Mouse (Mus musculus): ENCODE data around the gene 6430548M08Rik.
A peak's percentile ranks its signal among the peaks of the same experiment; 100 is the strongest.

The 6430548M08Rik gene

DNA sequence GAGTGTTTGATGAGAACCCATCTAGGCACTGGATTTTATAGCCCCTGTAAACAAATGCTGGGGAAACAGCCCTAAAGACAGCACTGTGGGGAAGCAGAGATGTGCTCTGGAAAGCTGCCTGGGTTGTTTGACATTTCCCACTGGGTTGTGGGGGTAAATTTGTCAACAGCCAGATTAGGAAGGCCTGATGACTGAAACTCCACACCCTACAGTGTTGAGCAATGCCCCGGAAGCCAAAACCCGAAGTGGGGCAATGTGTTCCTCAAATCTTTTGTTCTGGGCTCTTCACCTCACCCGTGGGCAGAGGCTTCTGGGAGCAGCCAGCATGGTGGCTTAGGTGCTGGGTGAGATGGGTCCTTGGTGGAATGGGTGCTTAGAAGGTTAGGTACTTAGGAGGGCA lies 4.8 kb upstream of the 6430548M08Rik start:
- peak; percentile 41 for DNase-seq (ENCODE audit: low spot score)

DNA sequence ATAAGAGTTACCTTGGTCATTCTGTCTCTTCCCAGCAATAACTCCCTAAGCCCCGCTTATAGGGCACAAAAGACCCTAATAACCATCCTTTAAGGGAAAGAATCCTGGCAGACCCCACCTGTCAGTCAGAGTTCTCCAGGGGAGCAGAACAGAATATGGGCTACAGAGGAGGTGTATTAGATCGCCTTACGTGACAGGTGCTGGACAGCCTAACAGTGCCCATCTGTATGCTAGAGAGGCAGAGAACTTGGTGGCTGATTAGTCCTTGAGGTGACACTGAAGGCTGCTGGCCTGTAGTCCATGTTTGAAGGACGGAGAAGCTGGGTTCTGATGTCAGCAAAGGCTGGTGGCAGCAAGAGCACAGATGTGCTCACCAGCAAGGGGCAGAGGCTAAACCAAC lies 3.0 kb upstream of the 6430548M08Rik start:
- DNase-seq (ENCODE audit: low spot score): no peak

GRCm38 (mm10) chr8:120111382-120111781 lies 2.6 kb upstream of the 6430548M08Rik start:
- no peak for DNase-seq (ENCODE audit: low spot score)

GRCm38 (mm10) chr8:120112535-120112934 lies 1.4 kb upstream of the 6430548M08Rik start:
- no peak for DNase-seq (ENCODE audit: low spot score)

DNA sequence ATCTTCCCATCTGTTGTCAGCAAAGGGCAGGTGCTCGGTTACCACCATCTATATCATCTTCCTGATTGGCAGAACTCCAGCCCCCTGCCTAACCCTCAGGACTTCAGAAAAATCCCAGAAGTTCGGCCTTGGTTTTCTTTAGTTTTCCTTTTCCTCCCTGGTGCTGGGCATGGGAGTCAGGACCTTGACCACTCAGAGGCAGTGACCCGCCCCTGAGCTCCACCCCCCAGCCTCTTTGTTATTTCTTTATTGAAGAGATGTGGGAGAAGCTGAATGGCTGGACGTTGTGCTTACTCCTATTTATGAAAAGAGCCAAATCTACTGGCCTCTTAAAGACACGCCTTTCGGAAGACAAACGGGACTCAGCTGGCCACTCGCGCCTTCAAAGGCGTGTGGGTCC lies 646 bp upstream of the 6430548M08Rik start:
- peak; percentile 39 for DNase-seq (ENCODE audit: low spot score)

GRCm38 (mm10) chr8:120114315-120114841 lies 426 bp downstream of the 6430548M08Rik start:
- DNase-seq (ENCODE audit: low spot score): no peak

DNA sequence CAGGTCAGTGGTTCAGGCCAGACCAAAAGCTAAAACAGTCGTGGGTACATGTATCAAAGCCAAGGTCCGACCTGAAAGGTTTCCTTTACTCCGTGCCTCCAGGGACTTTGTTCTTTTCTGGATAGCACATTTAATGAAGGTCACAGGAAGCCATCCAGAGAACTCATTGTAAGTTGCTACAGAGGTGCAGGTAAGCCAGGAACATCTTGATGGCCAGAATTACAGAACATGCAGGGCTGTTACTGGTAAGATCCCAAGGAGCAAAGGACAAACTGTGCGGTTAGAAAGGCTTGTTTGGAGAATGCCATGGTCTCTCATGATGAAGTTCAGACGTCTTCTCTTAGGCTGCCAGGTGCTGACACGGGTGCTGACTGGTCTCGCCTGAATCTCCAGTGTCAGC lies 2.6 kb downstream of the 6430548M08Rik start:
- DNase-seq (ENCODE audit: low spot score): no peak

DNA sequence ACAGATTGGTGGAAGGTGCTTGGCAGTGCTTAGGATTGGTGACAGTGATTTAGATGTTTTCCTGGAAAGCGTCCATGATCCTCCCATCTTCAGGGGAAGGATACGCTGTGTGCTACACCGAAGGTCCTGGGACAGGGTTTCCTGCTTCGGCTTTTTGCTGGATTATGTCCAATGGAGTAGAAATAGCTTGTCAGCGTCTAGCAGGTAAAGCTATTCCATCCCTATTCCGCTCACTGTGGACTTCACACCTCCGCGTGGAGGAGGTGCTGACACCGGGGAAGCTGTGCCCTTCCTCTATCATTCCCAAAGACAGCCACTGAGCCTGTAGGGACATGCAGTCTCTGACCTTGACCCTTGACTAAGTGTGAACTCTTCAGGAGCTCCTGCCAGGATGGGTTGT lies 4.2 kb downstream of the 6430548M08Rik start:
- no peak for DNase-seq (ENCODE audit: low spot score)

- DNase-seq (ENCODE audit: low spot score): no peak
Measured at GRCm38 (mm10) chr8:120118847-120119246, 4.9 kb downstream of the 6430548M08Rik start.

GRCm38 (mm10) chr8:120119429-120119828 lies 5.5 kb downstream of the 6430548M08Rik start:
- no peak for DNase-seq (ENCODE audit: low spot score)

- DNase-seq (ENCODE audit: low spot score): no peak
Measured at GRCm38 (mm10) chr8:120119931-120120330, 6.0 kb downstream of the 6430548M08Rik start.

GRCm38 (mm10) chr8:120120951-120121350 lies 7.0 kb downstream of the 6430548M08Rik start:
- DNase-seq (ENCODE audit: low spot score): no peak

GRCm38 (mm10) chr8:120124261-120124660 lies 10.3 kb downstream of the 6430548M08Rik start:
- no peak for DNase-seq (ENCODE audit: low spot score)

GRCm38 (mm10) chr8:120124836-120125389 lies 11.0 kb downstream of the 6430548M08Rik start:
- no peak for DNase-seq (ENCODE audit: low spot score)

- DNase-seq (ENCODE audit: low spot score): no peak
Measured at GRCm38 (mm10) chr8:120126357-120127161, 12.6 kb downstream of the 6430548M08Rik start.

GRCm38 (mm10) chr8:120129547-120129946 lies 15.6 kb downstream of the 6430548M08Rik start:
- no peak for DNase-seq (ENCODE audit: low spot score)

- DNase-seq (ENCODE audit: low spot score): no peak
Measured at GRCm38 (mm10) chr8:120131158-120131557, 17.2 kb downstream of the 6430548M08Rik start.

DNA sequence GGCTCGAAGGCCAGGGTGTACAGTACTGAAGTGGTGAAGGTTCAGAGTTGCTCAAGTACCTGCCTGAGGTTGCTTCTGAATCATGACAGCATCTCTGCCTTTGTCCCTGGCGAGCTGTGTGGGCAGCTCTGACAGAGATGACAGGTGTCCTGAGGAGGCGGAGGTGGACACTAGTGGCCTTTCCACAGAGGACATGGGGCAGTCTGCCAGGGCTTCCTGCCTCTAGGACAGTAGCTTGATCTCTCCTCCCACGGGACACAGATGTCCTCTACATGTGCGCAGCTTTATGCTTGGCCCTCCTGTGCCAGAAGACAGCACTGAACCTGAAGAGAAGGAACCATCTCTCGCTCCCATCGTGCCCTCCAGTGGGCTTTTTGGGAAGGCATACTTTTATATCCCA lies 19.2 kb downstream of the 6430548M08Rik start:
- DNase-seq (ENCODE audit: low spot score): no peak

GRCm38 (mm10) chr8:120135687-120136086 lies 21.7 kb downstream of the 6430548M08Rik start:
- no peak for DNase-seq (ENCODE audit: low spot score)

DNA sequence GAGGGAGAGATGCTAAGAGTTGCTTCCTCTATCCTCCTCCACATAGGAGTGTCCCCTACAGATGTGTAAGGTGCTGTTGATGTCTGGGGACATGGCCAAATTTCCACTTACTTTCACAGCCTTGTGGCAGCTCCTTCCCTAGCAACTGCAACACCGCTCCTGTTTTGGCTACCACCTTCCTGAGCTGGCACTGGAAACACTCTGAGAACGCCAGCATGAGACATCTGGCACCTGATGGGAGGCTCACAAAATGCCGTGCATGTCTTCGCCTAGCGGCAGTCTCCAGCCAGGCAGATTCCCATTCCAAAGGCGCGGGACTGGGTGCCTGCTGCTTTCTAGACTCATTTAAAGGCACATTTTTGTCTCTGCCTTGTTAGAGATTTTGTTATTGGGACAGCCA lies 22.7 kb downstream of the 6430548M08Rik start:
- peak; percentile 69 for DNase-seq (ENCODE audit: low spot score)

GRCm38 (mm10) chr8:120138958-120139357 lies 25.0 kb downstream of the 6430548M08Rik start:
- DNase-seq (ENCODE audit: low spot score): no peak

DNA sequence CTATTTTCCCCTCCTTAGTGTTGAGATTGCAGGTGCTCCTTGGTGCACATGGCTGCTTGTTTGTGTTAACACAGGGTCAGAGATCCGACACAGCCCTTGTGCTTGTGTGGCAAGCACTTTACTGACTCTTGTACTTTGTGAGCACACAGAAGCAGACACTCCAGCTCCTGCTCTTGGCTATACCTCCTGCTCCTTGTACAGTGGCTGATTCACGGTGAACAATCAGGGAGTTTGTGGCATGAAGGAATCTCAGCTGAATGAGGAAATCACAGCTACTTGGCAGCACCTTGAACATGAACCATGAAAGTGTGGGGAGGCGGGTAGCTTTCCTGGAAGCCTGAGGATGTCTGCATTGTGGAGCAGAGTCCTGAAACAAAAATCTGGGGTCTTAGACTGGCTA lies 26.8 kb downstream of the 6430548M08Rik start:
- no peak for DNase-seq (ENCODE audit: low spot score)

GRCm38 (mm10) chr8:120143911-120144651 lies 30.1 kb downstream of the 6430548M08Rik start:
- peak; percentile 49 for DNase-seq (ENCODE audit: low spot score)

All from layer of hippocampus, adult 11-12 months (tissue).